Mouse (Mus musculus): Measurements from ENCODE around the gene Xpc.

Xpc gene

DNA sequence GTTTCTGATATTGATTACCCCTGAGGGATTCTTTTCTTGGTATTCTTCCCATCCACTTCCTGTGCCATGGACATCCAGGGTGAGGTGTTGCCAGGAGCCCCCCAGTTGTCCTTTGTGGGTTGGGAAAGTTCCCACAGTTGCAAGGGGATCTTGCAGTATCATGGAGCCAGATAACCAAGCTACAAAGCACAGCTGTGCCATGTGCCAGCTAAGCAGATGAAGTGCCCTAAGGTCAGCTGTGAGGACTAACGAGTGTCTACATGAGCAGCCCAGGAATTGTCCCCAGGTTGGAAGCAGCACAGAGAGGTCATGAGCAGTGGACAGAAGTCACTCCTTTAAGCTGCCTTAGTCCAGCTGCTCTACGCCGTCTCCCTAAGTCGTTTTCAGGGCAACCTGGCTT is 9.9 kb upstream of the Xpc start:
- DNase-seq (ENCODE audit: low read depth, low spot score): no peak

DNA sequence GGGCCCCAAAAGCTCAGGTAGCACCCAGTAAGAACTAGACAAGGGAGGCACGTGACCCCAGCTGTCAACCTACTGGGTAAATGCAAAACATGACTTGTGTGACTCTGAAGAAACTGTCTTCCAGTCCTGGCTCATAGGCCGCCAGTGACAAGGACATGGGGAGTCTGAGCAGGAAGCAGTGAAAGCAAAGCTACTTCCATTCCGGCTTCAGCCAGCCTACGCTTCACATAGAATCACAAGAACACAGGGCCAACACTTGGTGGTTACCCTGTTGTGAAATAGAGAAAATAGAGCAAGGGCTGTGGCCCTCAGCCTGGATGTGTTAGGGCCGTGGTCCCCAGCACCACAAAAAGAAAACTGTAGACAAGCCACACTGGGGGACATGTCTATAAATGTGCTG is 7.1 kb upstream of the Xpc start:
- DNase-seq (ENCODE audit: low read depth, low spot score): no peak

DNA sequence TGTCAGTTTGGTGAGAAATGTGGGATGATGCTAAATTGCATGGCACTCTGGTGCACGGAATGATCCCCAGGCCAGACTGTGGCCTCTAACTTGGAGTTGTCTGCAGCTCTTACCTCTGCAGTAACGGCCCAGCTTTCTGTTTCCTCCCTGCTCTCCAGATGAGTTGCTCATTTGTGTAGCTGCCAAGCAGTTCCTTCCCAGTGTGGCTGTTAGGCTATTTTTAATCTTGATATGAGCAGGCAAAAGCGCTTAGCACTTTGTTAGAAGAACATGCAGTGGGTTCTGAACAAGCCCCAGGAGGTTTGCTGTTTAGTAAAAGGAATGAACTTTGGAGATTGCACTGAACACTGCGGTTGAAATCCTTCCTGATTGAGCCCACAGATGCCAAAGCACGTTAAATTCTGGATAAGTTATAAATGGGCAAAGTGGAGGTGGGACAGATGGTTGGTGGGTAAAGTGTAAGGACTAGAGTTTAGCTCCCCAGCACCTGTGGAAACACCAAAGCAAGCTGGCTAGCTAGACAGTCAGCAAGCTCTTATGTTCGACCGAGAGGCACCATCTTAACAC is 2.8 kb upstream of the Xpc start:
- no peak for DNase-seq (ENCODE audit: low read depth, low spot score)

DNA sequence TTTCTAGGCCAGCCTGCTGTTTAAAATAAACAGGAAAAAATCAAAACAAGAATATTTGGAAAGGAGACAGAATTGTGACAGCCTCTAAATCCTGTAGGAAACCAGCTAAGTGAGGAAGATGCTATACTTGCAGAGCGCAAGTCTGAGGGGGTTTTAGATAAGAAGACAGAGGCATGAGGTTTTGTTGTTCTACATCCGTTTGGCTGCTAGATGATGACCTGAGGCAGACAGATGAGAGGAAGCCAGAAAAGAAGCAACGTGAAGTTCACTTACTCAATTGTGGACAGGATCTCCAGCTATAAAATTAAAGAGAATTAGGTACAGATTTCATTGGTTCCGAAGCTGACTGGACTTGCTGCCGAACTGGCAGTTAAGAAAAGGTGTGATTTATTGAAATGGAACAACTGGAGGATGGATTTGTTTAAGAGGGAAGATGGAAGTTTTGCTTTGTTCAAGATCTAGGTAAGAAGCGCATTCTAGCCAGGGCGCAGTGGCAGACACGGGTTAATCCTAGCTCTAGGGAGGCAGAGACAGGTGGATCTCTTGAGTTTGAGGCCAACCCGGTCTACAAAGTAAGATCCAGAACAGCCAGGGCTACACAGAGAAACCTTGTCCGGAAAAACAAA is 838 bp downstream of the Xpc start:
- no peak for DNase-seq (ENCODE audit: low read depth, low spot score)

DNA sequence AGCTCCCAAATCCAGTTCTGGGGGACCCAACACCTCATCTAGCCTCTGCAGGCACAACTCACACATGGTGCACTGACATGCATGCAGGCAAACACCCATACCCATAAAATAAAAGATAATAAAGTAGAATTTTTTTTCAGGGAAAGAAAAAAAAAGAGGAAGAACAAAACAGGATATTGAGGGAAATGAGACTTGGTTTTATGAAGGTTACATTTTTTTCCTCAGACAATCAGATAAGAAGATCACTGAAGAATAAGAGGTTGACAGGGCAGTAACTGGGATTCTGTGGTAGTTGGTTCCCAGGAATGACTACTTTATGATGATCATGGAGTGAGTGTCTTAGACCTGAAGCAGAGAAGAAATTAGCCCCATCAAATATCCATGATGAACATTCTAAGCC is 1.6 kb downstream of the Xpc start:
- no peak for DNase-seq (ENCODE audit: low read depth, low spot score)

DNA sequence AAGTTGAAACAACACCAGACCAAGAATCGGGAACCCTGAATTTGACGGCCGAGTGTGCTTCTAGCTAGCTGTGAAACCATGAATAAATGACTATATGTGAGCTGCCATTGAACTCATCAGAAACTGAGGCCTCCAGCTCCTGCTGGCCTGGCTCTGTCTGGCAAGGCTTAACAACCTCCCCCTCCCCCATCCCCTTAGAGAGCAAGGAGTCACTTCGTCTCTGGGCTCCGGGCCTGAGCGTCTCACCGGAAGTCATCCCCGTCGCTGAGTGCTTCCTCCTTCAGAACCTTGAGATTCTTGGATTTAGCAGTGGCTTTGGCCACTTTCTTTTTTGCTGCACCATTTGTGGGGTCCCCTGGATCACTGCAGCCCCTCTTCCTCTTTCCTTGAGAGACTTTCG is 5.5 kb downstream of the Xpc start:
- no peak for DNase-seq (ENCODE audit: low read depth, low spot score)

DNA sequence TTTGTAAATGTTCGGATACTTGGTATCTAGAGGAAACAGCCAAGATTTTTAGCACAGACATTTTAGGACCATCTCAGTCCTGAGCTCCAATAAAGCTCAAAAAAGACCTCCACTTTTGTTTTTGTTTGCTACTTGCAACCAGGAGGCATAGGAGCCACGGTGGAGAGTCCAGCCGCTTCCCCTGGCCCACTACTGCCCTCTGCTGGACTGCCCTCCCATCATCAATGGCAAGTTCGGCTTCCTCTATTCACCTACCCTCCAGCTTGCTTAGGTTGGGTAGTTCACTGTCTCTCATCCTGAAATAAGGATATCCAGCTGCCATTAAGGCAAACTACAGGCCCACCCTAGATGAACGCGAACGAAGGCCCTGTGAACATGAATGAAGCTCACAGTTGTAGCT is 6.4 kb downstream of the Xpc start:
- DNase-seq (ENCODE audit: low read depth, low spot score): no peak

DNA sequence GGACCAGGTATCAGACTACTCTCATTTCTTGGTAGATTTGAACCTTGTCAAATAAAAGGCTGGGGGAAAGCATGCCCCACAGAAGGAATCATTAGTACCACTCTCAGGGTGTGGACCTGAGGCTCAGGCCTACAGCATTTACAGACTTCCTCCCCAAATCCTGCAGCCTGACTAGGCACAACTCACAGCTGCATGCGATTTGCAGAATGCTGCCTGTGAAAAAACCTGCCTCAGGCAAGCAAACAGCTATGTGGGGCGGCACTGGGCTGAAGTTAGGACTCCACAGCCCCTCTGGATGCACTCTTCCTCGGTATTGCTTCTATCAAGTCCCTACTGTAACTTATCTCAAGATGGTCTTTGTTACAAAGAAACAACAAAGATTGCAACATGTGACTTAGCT is 7.6 kb downstream of the Xpc start:
- DNase-seq (ENCODE audit: low read depth, low spot score): no peak

DNA sequence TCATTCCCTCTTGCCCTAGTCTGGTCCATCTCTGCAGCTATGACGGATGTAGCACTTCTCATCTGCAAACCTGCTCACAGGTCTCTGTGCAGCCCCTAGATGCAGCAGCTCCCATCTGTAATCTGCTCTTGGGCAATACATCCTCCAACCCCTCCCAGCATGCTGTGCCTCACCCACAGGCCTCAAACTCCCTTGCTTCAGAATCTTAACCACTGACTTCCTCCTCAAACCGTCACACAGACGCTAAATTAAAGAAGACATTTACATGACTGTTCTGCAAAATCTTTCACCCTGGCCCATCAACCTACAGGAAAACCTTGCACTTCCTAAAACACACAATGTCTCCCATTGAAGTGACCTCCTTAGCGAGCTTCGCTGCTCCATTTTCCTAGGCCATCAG is 9.7 kb downstream of the Xpc start:
- DNase-seq (ENCODE audit: low read depth, low spot score): no peak

DNA sequence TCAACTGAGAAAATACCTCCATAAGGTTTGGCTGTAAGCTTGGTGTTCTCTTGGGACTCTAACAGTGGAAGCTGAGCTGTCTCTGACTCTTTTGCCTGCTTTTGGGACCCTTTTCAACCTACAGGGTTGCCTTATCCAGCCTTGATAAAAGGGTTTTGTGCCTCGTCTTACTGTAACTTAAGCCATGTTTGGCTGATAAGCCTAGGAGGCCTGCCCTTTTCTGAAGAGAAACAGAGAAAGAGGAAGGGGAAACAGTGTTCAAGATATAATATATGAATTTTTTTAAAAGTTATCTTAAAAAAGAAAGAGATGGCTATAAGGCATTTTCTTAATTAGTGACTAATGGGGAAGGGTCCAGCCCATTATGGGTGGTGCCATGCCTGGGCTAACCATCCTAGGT is 12.4 kb downstream of the Xpc start:
- no peak for DNase-seq (ENCODE audit: low read depth, low spot score)

DNA sequence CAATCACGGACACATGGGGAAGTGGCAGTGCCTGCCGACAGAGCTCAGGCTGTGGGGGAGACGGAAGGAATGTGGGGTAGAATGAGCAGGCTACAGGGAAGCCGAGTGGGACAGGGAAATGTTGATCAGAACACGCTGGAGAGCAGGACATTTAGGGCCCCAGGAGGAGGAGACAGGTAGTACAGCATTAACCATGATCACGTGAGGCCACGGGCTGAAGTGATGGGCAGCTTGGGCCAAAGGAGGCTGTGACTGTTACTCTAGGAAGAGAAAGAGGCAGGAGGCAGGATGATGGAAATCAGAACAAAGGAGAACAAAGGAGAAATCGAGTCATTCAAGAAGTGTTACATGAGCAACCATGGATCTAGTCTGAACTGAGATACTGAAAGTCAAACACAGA is 21.2 kb downstream of the Xpc start:
- no peak for DNase-seq (ENCODE audit: low read depth, low spot score)

DNA sequence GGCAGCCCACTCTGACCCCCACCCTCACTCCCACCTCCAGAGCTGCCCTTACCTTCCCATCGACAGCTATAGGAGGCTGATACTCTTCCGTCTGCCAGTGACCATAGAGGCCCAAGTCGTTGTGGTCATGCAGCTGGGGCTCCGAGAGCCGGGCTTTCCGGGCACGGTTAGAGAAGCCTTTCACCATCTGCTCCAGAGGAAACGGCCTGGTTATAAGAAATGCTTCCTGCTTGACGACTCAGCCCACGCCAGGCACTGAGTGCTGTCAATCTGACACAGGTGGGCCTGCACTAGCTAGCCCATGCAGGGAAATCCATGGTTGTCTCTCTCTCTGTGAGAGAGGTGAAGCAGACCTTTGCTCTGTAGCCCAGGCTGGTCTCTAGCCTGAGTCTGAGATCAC is 22.6 kb downstream of the Xpc start:
- no peak for DNase-seq (ENCODE audit: low read depth, low spot score)

DNA sequence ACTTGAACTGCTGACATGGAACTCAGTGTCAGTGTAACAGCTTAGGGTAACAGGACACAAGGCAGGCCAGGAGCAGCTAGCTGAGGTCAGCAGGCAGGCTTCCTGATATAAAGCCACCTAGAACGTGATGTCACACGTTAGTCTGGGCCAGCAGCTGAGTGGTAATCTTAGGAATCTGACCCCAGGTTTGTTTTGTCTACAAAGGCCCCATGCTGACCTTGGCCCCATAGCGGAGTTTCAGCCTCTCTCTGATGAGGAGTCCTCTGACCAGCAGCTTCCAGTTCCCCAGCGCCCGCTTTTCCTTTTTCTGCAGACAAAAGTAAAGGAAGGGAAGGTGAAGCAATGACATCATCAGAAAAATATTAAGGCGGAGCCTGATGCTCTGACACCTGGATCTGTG is 24.7 kb downstream of the Xpc start:
- no peak for DNase-seq (ENCODE audit: low read depth, low spot score)

DNA sequence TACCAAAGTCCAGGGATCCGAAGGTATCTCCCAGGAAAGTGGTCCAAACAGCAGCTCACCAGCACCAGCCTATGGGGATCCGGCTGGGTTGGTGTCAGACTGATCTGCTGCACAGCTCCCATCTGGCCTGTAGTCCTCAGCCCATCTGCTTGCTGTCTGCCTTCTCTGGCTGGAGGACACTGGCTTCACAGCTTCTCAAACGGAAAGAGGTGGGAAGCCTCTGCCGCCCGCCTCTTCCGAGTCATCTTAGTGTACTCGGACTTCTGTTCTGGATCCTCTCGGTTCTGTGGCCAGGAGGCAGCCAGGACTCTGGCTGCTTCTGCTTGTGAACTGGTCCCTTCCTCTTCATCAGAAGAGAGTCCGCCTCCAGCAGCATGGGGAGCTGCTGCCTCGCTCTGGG is 25.8 kb downstream of the Xpc start:
- DNase-seq (ENCODE audit: low read depth, low spot score): no peak

DNA sequence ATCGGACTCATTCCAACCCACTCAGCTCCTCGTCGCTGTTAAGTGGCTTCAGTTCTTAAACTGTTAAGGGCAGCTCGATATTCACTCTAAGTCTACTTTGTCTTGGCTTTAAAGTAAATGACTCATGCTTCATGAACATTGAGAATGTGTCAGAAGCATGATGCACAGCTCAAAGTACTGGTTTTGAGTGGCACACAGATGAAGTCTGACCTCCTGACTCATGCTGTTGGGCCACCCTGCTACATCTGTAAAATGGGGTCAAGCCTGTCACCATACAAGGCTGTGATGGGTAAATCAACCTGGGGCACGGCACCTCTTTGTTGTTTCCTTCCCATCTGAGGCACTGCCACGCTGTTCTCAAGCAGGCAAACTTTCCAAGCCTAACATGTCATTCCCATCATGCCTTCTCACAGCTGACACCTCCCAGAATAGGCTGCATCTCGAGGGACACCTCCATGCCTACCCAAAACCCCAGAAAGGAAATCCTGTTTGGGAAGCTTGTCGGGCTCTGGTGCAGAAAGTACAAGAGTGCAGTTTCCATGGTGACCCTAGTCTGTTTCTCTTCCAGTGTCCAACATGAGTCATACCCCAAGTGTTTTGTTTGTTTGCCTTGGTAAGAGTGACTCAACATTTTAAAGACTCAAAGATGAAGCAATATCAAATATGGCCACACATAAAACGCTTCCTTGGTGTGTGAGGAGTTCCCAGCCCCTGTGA is 27.0 kb downstream of the Xpc start:
- no peak for DNase-seq (ENCODE audit: low read depth, low spot score)

DNA sequence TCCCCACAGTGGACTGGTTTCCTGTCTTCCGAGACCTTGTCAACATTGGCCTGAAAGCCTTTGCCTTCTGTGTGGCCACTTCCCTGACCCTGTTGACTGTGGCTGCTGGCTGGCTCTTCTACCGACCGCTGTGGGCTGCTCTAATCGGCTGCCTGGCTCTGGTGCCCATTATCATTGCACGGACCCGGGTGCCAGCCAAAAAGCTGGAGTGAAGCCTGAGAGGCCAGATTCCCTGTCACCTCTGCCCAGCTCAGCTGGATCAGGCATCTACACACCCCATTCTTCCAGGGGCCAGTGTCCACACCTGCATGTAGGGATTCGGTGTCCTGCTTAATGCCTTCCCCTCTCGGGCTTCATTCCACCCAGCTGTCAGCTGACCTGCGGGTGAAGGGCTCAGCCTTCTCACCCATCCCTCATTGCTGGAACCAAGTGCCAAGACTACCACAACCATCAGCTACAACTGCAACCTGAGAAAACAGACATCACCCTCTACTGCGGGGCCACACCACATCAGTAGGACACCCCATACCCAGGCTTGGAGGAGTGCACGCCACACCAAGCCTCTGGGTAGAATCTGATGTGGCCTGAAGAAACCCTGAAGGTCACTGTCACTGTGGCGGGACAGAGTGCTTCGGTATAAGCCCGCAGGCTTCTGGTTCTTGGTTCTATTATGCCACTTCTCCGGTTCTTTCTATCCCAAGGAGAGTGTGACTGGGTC is 28.8 kb downstream of the Xpc start:
- no peak for DNase-seq (ENCODE audit: low read depth, low spot score)

DNA sequence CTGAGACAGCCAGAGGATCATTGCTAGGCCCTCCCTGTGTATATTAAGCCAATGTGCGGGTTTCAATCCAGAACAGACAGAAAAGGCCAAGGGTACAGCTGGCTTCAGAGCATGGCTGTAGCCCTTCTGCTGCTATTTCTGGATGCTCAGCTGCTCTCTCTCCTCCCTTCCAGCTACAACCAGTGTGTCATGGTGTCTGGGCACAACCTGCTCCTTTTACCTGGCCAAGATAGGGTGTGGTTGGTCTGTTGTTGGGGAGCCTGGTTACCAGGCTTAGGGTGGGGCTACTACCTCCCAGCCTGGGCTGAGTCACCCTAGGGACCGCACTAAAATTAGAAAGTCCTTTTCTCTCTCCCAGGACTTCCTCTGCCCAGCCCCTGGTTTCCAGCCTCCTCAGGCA is 32.3 kb downstream of the Xpc start:
- no peak for DNase-seq (ENCODE audit: low read depth, low spot score)

DNA sequence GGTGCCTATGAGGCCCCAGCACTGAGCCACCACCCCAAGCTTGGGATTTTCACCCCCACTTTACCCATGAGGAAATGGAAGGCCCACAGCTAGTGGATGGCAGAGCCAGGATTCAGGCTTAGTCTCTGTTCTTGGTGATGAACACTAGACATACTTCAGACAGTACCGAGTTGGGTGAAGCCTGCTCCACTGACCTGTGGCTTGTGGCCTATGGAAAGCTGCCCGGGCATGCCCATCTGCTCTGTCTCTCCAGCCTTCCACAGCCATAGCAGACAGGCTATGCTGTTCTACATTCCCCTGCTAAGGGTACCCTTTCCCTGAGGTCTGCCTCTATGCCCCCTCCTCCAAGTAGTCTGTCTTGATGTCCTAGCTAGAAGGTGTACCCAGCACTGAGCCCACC is 39.1 kb downstream of the Xpc start:
- no peak for DNase-seq (ENCODE audit: low read depth, low spot score)

DNA sequence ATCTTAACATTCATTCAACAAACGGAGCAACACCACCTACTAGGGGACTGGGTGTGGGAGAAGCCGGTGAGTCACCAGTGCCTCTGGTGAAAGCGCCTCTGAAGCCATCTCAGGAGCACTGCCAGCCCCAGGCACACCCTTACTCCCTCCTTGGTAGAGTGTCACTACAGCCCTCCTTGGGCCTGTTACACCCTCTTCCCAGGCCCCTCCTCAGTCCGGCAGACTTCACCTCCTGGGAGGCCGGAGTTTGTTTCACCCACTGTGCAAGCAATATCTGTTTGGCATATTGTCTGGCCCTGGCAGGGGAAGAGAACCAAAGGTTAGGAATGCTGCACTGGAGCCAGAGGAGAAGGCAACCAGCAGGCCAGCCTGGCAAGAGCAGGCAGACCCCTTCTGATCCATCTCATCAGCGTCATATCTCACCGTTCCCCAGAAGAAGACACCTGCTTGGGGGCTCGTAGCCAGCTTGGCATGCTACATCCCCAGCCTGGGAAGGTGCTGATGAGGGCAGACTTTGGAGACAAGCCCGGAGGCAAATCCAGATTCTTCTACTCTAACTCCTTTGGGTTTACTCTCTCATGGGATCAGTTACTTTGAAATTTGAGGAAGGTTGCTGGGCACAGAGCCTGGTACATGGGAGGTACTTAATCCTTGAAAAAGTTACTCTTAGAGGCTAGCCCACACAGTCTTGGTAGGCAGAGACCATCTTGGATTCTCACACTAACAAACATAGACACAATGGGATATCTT is 41.1 kb downstream of the Xpc start:
- DNase-seq (ENCODE audit: low read depth, low spot score): no peak

DNA sequence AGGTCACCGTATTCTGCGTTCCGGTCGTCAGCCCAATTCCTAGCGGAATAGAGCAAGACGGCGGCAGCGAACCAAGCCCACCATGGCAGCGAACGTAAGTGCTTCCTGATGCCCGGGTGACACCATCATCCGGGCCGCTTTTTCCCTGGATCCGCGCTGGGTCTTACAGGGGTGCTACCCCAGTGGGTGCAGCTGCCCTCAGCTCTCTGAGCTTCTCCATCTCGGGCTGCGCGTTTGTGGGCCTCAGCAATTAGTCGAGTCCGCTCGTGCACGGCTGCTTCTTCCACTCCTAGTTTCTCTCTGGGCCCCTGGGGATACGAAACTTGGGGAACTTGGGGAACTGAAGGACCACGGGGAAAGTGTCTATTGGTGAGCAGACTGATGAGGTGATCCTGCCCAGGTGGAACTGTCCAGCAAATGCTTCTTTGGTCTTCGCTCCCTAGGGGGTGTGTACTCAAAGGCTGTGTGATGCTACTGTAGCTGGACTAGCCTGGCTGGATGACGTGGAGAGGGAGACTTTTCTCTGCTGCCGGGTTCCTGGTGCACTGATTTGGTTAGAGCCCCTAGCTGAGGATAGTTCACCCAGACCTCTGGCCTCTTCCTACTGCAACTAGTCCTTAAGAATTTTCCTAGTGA is 41.8 kb downstream of the Xpc start:
- DNase-seq (ENCODE audit: low read depth, low spot score): no peak

Data from retina, adult 2 months (tissue).